Mouse (Mus musculus): Measurements from ENCODE around the gene Arhgef7. TPM values are rescaled to one million over a fixed set of nuclear protein-coding genes. Genes with fewer than 3 reads are reported as not detected.

Arhgef7 gene
- polyA plus RNA-seq, 1 experiment from 2014 or later: 71.1 TPM

DNA sequence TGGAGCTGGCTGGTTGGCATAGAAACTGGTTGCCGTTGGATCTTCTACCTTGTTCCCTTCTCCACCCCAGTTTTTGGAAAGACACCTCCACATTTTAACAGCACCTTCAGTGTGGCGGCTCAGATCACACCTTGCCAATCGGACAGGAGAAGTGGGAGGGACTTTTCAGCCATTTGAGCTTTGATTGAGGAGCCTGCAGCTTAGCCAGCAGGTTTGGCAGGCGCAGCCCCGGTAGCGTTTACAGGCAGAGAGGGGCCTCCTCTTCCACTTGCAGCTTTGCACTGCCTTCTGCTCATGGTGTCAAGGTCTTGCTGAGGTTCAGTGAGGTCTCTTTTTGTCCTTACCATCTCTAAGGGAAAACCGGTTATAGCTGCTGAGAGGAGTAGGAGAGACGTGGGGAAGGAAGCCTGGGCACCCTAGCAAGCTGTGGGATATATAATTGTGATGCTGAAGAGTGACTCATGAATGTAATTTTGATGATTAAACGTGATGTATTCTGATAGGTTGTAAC lies 95.1 kb downstream of the Arhgef7 start:
- H3K9ac ChIP-seq (ENCODE audit: low read length): no peak overlapping the region
- H3K4me2 ChIP-seq (ENCODE audit: low read depth): no peak overlapping the region
- H3K36me3 ChIP-seq (ENCODE audit: control insufficient read depth, insufficient read depth, low read length): peaks cover 31% of the 10 kb centered on the region
- H3K27me3 ChIP-seq (ENCODE audit: control insufficient read depth, insufficient read depth, low read length): no peaks in the 10 kb centered on the region
- 79% methylated on average over 9 of the region's 9 CpGs for WGBS
- H3K4me3 ChIP-seq (ENCODE audit: low read depth, low read length): no peak overlapping the region
- DNase-seq (ENCODE audit: low spot score) (no peak), ATAC-seq (ENCODE audit: insufficient read depth, low FRiP score, low TSS enrichment) (no peak)
- H3K9me3 ChIP-seq (ENCODE audit: control insufficient read depth, low read length): no peaks in the 10 kb centered on the region
- no peak overlapping the region for H3K27ac ChIP-seq (ENCODE audit: low read depth, low read length)
- H3K4me1 ChIP-seq (ENCODE audit: control insufficient read depth, insufficient read depth, low read length): no peaks in the 10 kb centered on the region

DNA sequence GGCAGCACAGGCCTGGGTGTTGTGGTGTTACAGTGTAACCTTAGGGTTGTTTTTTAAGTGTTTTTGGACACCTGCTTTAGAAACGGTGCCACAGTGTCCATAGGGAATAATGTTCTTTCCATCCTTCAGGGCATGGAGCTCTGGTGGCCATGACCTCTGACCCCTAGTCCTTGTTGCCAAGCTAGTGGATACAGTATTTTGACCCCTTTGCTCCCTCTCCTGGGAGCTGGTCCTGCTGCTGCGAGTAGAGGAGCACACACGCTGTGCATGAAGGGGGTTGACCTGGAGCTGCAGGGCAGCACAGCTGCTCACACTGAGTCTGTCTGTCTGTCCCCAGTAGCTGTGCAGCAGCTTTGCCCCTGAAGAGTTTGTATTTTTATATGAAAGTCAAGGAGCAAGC lies 98.2 kb downstream of the Arhgef7 start:
- peaks cover 6% of the 10 kb centered on the region; the same call in 1 of the 2 replicates for H3K4me1 ChIP-seq (ENCODE audit: control insufficient read depth, insufficient read depth, low read length)
- H3K4me3 ChIP-seq (ENCODE audit: low read depth, low read length): no peak overlapping the region
- ATAC-seq (ENCODE audit: insufficient read depth, low FRiP score, low TSS enrichment) (no peak), DNase-seq (ENCODE audit: low spot score) (no peak)
- no peak overlapping the region for H3K4me2 ChIP-seq (ENCODE audit: low read depth)
- H3K9me3 ChIP-seq (ENCODE audit: control insufficient read depth, low read length): no peaks in the 10 kb centered on the region
- no peak overlapping the region for H3K27ac ChIP-seq (ENCODE audit: low read depth, low read length)
- no peaks in the 10 kb centered on the region for H3K27me3 ChIP-seq (ENCODE audit: control insufficient read depth, insufficient read depth, low read length)
- H3K36me3 ChIP-seq (ENCODE audit: control insufficient read depth, insufficient read depth, low read length): peaks cover 11% of the 10 kb centered on the region; the same call in 1 of the 2 replicates
- H3K9ac ChIP-seq (ENCODE audit: low read length): no peak overlapping the region
- WGBS: 47% methylated on average over 3 of the region's 3 CpGs

DNA sequence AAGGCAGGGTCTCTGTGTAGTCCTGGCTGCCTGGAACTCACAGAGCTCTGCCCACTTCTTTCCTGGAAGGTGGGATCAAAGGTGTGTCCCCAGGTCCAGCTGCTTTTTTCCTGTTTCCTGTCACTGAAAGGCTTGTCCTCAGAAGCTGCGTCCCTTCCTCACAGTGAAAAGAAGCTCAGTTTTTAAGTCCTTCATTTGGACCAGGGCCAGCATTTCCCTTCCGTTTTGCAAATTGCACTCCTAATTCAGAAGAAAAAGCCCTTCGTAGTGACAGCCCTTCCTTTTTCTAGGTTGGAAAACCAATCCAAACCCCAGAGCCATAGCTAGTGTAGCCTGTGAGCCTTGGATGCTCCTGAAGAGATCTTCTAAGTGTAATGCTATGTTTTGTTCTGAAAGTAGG lies 99.8 kb downstream of the Arhgef7 start:
- H3K4me3 ChIP-seq (ENCODE audit: low read depth, low read length): no peak overlapping the region
- H3K36me3 ChIP-seq (ENCODE audit: control insufficient read depth, insufficient read depth, low read length): peaks cover 10% of the 10 kb centered on the region
- no peak overlapping the region for H3K4me2 ChIP-seq (ENCODE audit: low read depth)
- H3K27ac ChIP-seq (ENCODE audit: low read depth, low read length): no peak overlapping the region
- peaks cover 6% of the 10 kb centered on the region; the same call in 1 of the 2 replicates for H3K4me1 ChIP-seq (ENCODE audit: control insufficient read depth, insufficient read depth, low read length)
- H3K9me3 ChIP-seq (ENCODE audit: control insufficient read depth, low read length): no peaks in the 10 kb centered on the region
- 95% methylated on average over 3 of the region's 3 CpGs for WGBS
- H3K9ac ChIP-seq (ENCODE audit: low read length): no peak overlapping the region
- ATAC-seq (ENCODE audit: insufficient read depth, low FRiP score, low TSS enrichment): no peak
- no peak for DNase-seq (ENCODE audit: low spot score)
- H3K27me3 ChIP-seq (ENCODE audit: control insufficient read depth, insufficient read depth, low read length): no peaks in the 10 kb centered on the region

DNA sequence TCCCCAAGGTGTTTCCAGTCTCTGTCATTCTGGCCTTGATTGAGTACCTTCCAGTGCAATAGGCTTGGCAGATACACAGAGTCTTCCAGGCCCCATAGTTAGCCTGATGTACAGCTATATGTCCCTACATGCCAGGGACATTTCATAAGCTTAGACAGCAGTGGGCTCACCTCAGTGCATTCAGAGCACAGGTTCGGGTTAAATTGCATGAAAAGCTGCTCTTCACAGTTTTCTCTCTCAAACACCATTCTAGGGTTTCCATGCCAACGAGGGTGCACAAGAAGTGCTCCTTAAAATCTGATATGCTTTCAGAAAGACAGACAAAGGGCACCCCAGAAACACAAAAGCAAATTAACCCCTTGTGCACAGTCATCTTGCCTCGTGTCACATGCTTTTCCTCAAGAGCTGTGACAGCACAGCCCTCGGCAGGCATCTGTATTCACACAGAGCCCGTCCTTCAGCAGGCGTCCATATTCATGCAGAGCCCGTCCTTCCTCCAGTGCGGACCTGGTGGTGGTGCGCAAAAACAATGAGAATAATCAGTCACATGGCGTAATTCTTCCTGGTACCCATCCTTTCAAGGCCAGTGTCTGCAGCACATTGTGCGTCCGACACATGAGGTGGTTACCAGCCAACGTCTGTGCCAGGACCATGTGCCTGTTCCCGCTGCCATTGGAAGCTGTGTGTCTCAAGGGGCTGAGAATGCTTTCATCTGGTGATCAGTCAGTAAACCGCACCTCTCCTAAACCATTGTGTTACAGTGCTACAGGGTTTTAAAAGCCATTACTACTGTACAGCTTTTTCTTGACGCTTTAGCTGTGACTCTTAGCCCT lies 102.9 kb downstream of the Arhgef7 start:
- ATAC-seq (ENCODE audit: insufficient read depth, low FRiP score, low TSS enrichment): 0 out of 2 replicates have a peak, but pooled peaks have one; percentile 23
- H3K4me1 ChIP-seq (ENCODE audit: control insufficient read depth, insufficient read depth, low read length): peaks cover 6% of the 10 kb centered on the region; the same call in 1 of the 2 replicates
- H3K36me3 ChIP-seq (ENCODE audit: control insufficient read depth, insufficient read depth, low read length): peaks cover 13% of the 10 kb centered on the region
- no peak overlapping the region for H3K4me3 ChIP-seq (ENCODE audit: low read depth, low read length)
- WGBS: 74% methylated on average over 16 of the region's 16 CpGs
- H3K27me3 ChIP-seq (ENCODE audit: control insufficient read depth, insufficient read depth, low read length): no peaks in the 10 kb centered on the region
- DNase-seq (ENCODE audit: low spot score): no peak
- H3K27ac ChIP-seq (ENCODE audit: low read depth, low read length): no peak overlapping the region
- H3K9ac ChIP-seq (ENCODE audit: low read length): no peak overlapping the region
- H3K4me2 ChIP-seq (ENCODE audit: low read depth): no peak overlapping the region
- H3K9me3 ChIP-seq (ENCODE audit: control insufficient read depth, low read length): no peaks in the 10 kb centered on the region

DNA sequence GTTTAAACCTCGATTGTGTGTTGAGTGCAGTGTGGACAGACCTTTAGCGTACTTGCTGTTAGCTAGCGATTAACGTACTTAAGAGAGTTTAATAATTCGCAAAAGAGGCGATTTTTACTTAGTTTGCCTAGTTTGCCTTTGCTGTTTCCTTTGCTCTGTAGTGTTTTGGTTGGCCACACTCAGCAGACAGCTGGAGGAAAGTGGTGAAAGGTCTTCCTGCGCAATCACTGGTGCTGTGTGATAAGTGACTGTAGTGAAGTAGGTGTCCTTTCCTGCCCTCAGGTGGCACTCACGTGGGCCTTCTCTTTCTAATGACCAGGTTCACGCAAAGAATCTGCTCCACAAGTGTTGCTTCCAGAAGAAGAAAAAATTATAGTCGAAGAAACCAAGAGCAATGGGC lies 103.7 kb downstream of the Arhgef7 start:
- Histone ChIP-seq H3K9me3 (ENCODE audit: control insufficient read depth, low read length) (no peaks in the 10 kb centered on the region), H3K27me3 (ENCODE audit: control insufficient read depth, insufficient read depth, low read length) (no peaks in the 10 kb centered on the region), H3K4me1 (ENCODE audit: control insufficient read depth, insufficient read depth, low read length) (peaks cover 6% of the 10 kb centered on the region; the same call in 1 of the 2 replicates), H3K36me3 (ENCODE audit: control insufficient read depth, insufficient read depth, low read length) (peaks cover 11% of the 10 kb centered on the region), H3K9ac (ENCODE audit: low read length) (no peak overlapping the region), H3K4me2 (ENCODE audit: low read depth) (no peak overlapping the region), H3K4me3 (ENCODE audit: low read depth, low read length) (no peak overlapping the region), H3K27ac (ENCODE audit: low read depth, low read length) (no peak overlapping the region)
- ATAC-seq (ENCODE audit: insufficient read depth, low FRiP score, low TSS enrichment) (no peak), DNase-seq (ENCODE audit: low spot score) (no peak)
- 94% methylated on average over 10 of the region's 10 CpGs for WGBS

DNA sequence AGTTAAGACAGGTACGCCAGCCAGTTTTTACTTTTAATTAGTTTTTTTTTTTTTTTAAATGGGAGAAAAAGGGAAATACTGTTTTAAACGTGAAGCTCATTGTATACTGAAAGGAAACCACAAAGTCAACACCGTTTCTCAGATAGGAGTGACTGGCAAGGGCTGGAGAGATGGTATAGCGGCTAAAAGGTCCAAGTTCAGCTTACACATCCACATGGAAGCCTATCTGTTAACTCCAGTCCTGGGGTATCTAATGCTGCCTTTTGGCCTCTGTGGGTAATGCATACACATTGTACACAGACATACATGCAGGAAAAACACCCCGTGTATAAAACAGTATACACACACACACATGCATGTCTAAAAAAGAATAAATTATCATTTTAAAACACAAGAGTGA lies 104.4 kb downstream of the Arhgef7 start:
- no peak overlapping the region for H3K27ac ChIP-seq (ENCODE audit: low read depth, low read length)
- no peak overlapping the region for H3K4me2 ChIP-seq (ENCODE audit: low read depth)
- H3K27me3 ChIP-seq (ENCODE audit: control insufficient read depth, insufficient read depth, low read length): no peaks in the 10 kb centered on the region
- no peak for ATAC-seq (ENCODE audit: insufficient read depth, low FRiP score, low TSS enrichment)
- H3K4me1 ChIP-seq (ENCODE audit: control insufficient read depth, insufficient read depth, low read length): peaks cover 6% of the 10 kb centered on the region; the same call in 1 of the 2 replicates
- H3K9me3 ChIP-seq (ENCODE audit: control insufficient read depth, low read length): no peaks in the 10 kb centered on the region
- H3K4me3 ChIP-seq (ENCODE audit: low read depth, low read length): no peak overlapping the region
- DNase-seq (ENCODE audit: low spot score): no peak
- H3K36me3 ChIP-seq (ENCODE audit: control insufficient read depth, insufficient read depth, low read length): peaks cover 11% of the 10 kb centered on the region
- no peak overlapping the region for H3K9ac ChIP-seq (ENCODE audit: low read length)
- 92% methylated on average over 5 of the region's 5 CpGs for WGBS

DNA sequence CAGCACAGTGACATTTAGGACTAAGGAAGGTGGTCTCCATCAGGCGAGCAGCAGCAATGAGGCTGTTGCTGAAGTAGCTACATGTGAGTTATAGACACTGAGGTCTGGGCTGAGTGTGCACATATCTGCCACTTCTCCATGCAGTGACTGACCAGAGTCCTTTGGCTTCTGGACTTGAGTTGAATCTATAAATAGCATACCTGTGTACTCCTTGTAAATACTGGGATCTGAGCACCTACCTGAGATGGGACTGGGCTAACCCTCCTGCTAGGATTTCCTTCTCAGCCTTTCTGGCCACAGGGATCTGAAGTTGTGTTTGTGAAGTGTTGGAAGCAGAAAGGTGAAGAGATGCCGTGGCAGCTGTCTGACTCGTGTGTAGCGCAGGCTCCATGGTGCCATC lies 105.6 kb downstream of the Arhgef7 start:
- ATAC-seq (ENCODE audit: insufficient read depth, low FRiP score, low TSS enrichment) (no peak), DNase-seq (ENCODE audit: low spot score) (no peak)
- H3K36me3 ChIP-seq (ENCODE audit: control insufficient read depth, insufficient read depth, low read length): peaks cover 11% of the 10 kb centered on the region
- WGBS: 89% methylated on average over 4 of the region's 4 CpGs
- H3K9me3 ChIP-seq (ENCODE audit: control insufficient read depth, low read length): no peaks in the 10 kb centered on the region
- no peak overlapping the region for H3K4me2 ChIP-seq (ENCODE audit: low read depth)
- no peak overlapping the region for H3K27ac ChIP-seq (ENCODE audit: low read depth, low read length)
- no peak overlapping the region for H3K4me3 ChIP-seq (ENCODE audit: low read depth, low read length)
- H3K27me3 ChIP-seq (ENCODE audit: control insufficient read depth, insufficient read depth, low read length): no peaks in the 10 kb centered on the region
- H3K9ac ChIP-seq (ENCODE audit: low read length): no peak overlapping the region
- peaks cover 6% of the 10 kb centered on the region; the same call in 1 of the 2 replicates for H3K4me1 ChIP-seq (ENCODE audit: control insufficient read depth, insufficient read depth, low read length)

DNA sequence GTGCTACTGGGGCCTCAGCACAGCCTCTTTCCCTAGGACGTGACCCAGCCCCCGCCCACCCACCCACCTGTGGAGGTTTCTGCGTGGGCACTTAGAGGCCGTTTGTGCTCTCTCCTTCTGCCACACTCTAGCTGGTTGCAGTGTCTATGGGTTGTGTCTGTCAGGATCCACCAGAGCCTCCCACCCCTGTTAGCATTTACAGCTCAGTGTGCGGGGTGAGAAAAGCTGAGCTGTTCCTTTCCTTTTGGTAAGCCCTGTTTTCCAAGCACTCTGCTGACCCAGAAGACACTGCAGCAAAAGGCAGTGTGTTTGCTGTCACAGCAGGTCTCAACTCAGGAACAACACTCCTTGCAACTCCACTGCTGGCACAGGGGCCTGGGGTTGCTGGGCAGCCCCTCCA lies 106.7 kb downstream of the Arhgef7 start:
- no peak for ATAC-seq (ENCODE audit: insufficient read depth, low FRiP score, low TSS enrichment)
- Histone ChIP-seq H3K9me3 (ENCODE audit: control insufficient read depth, low read length) (no peaks in the 10 kb centered on the region), H3K27ac (ENCODE audit: low read depth, low read length) (no peak overlapping the region), H3K36me3 (ENCODE audit: control insufficient read depth, insufficient read depth, low read length) (peaks cover 11% of the 10 kb centered on the region), H3K4me2 (ENCODE audit: low read depth) (no peak overlapping the region), H3K4me1 (ENCODE audit: control insufficient read depth, insufficient read depth, low read length) (peaks cover 6% of the 10 kb centered on the region; the same call in 1 of the 2 replicates), H3K4me3 (ENCODE audit: low read depth, low read length) (no peak overlapping the region), H3K27me3 (ENCODE audit: control insufficient read depth, insufficient read depth, low read length) (no peaks in the 10 kb centered on the region), H3K9ac (ENCODE audit: low read length) (no peak overlapping the region)
- 81% methylated on average over 5 of the region's 5 CpGs for WGBS
- no peak for DNase-seq (ENCODE audit: low spot score)

DNA sequence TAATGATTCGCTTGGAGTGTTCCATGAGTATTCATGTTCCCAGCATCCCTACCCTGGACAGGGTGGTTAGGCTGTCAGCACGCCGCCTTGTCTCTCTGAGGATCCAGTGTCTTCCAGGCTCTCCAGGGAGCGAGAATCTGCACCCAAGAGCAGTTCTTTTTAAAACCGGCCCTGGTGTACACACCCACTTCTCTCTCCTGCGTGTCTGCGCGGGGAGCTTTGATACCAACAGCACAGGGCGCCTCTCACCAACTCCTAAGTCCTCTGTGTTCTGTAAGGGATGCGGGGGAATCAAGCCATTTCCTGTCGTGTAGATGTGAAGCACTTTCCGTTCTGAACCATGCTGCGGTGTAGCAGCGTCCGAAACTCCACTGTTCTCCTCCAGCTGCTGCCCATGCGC lies 107.2 kb downstream of the Arhgef7 start:
- ATAC-seq (ENCODE audit: insufficient read depth, low FRiP score, low TSS enrichment) (no peak), DNase-seq (ENCODE audit: low spot score) (no peak)
- Histone ChIP-seq H3K9ac (ENCODE audit: low read length) (no peak overlapping the region), H3K4me1 (ENCODE audit: control insufficient read depth, insufficient read depth, low read length) (peaks cover 6% of the 10 kb centered on the region; the same call in 1 of the 2 replicates), H3K36me3 (ENCODE audit: control insufficient read depth, insufficient read depth, low read length) (peaks cover 11% of the 10 kb centered on the region), H3K4me2 (ENCODE audit: low read depth) (no peak overlapping the region), H3K4me3 (ENCODE audit: low read depth, low read length) (no peak overlapping the region), H3K9me3 (ENCODE audit: control insufficient read depth, low read length) (no peaks in the 10 kb centered on the region), H3K27ac (ENCODE audit: low read depth, low read length) (no peak overlapping the region), H3K27me3 (ENCODE audit: control insufficient read depth, insufficient read depth, low read length) (no peaks in the 10 kb centered on the region)
- 95% methylated on average over 16 of the region's 16 CpGs for WGBS
